Mouse (Mus musculus) C2C12 (cell line): ENCODE data around the gene Usp7. TPM values are rescaled to one million over a fixed set of nuclear protein-coding genes. Genes with fewer than 3 reads are reported as not detected.
"Not testable (repeated sequence)": the region's sequence is repeated elsewhere in the genome, so short reads cannot be mapped to it uniquely, and the experiment has no call there.

Source experiments
- H3K27me3 ChIP-seq: one replicate; pipeline ENCODE4 v1.6.1; 2011; ENCODE audit not compliant: control insufficient read depth, insufficient read depth, insufficient read length
- H3K36me3 ChIP-seq: one replicate; pipeline ENCODE4 v1.6.1; 2011; ENCODE audit not compliant: control insufficient read depth, insufficient read depth
- H3K4me3 ChIP-seq: one replicate; pipeline ENCODE4 v1.5.1; 2011; ENCODE audit warnings: mild to moderate bottlenecking, control low read depth; ENCODE audit not compliant: poor library complexity, insufficient read depth, severe bottlenecking
- H3K79me2 ChIP-seq: one replicate; pipeline ENCODE4 v1.6.1; 2011; ENCODE audit not compliant: control insufficient read depth, insufficient read depth
- H3K79me3 ChIP-seq: one replicate; pipeline ENCODE4 v1.6.1; 2011; ENCODE audit warnings: low read depth, control low read depth
- H3ac ChIP-seq: one replicate; pipeline ENCODE3; 2011; ENCODE audit warnings: low read depth; ENCODE audit not compliant: control insufficient read depth, insufficient read length
- CEBPB ChIP-seq: IDR thresholded peaks from one replicate; pipeline ENCODE4 v1.6.1; 2011; ENCODE audit warnings: low read depth, mild to moderate bottlenecking, control low read depth, moderate library complexity
- CTCF ChIP-seq: IDR thresholded peaks from one replicate; pipeline ENCODE4 v1.5.1; 2011; ENCODE audit not compliant: control insufficient read depth, insufficient read depth, insufficient read length
- FOSL1 ChIP-seq: IDR thresholded peaks from one replicate; pipeline ENCODE4 v1.8.0; 2011; ENCODE audit warnings: mild to moderate bottlenecking, low read length; ENCODE audit not compliant: poor library complexity, insufficient read depth, severe bottlenecking
- MAX ChIP-seq: IDR thresholded peaks from one replicate; pipeline ENCODE4 v1.6.1; 2011; ENCODE audit warnings: mild to moderate bottlenecking, control low read depth
- MYOD1 ChIP-seq: IDR thresholded peaks from one replicate; pipeline ENCODE4 v1.6.1; 2011; ENCODE audit warnings: low read depth; ENCODE audit not compliant: control insufficient read depth, insufficient read length
- MYOG ChIP-seq: IDR thresholded peaks from one replicate; pipeline ENCODE4 v1.6.1; 2011; ENCODE audit not compliant: control insufficient read depth, insufficient read length; ENCODE audit errors: extremely low read depth
- USF1 ChIP-seq: IDR thresholded peaks from one replicate; pipeline ENCODE4 v1.6.1; 2011; ENCODE audit warnings: low read depth, mild to moderate bottlenecking, control low read depth, moderate library complexity
- polyA plus RNA-seq: library from polyadenylated mRNA; unstranded; fragments of >200 nt; fragmentation: generic; extraction: Trizol; gene quantifications from one replicate; pipeline ENCODE4 v1.2.1, GENCODE M21; 2012; ENCODE audit warnings: missing spikeins

The Usp7 gene
- polyA plus RNA-seq, 1 experiment, result 28.2 TPM

GRCm38 (mm10) chr16:8737666-8738541 is 54.2 kb downstream of the Usp7 start:
- peak overlapping the region; percentile 100 for H3ac ChIP-seq
- peaks cover 20% of the 10 kb centered on the region for H3K36me3 ChIP-seq
- no peak for TF ChIP-seq MYOG
- no peak for TF ChIP-seq USF1
- no peak for TF ChIP-seq MYOD1
- no peak for TF ChIP-seq FOSL1
- TF ChIP-seq MAX, result no peak
- TF ChIP-seq CEBPB, result no peak
- no peak for TF ChIP-seq CTCF
- peak overlapping the region; percentile 89 for H3K4me3 ChIP-seq
- peaks cover 52% of the 10 kb centered on the region for H3K79me3 ChIP-seq
- H3K79me2 ChIP-seq, result peaks cover 54% of the 10 kb centered on the region
- no peaks in the 10 kb centered on the region for H3K27me3 ChIP-seq

- Histone ChIP-seq H3ac (peak overlapping the region; percentile 100), H3K36me3 (peaks cover 20% of the 10 kb centered on the region), H3K4me3 (peak overlapping the region; percentile 89), H3K27me3 (no peaks in the 10 kb centered on the region), H3K79me2 (peaks cover 60% of the 10 kb centered on the region), H3K79me3 (peaks cover 57% of the 10 kb centered on the region)
- TF ChIP-seq CEBPB, result no peak
- TF ChIP-seq USF1, result no peak
- TF ChIP-seq FOSL1, result no peak
- TF ChIP-seq MYOD1, result no peak
- no peak for TF ChIP-seq MAX
- TF ChIP-seq MYOG, result no peak
- no peak for TF ChIP-seq CTCF
Measured at GRCm38 (mm10) chr16:8737341-8737665, 54.8 kb downstream of the Usp7 start.

GRCm38 (mm10) chr16:8736757-8737156 is 55.4 kb downstream of the Usp7 start:
- Histone ChIP-seq H3K79me2 (peaks cover 65% of the 10 kb centered on the region), H3ac (peak overlapping the region; percentile 0), H3K36me3 (peaks cover 20% of the 10 kb centered on the region), H3K27me3 (no peaks in the 10 kb centered on the region), H3K79me3 (peaks cover 62% of the 10 kb centered on the region), H3K4me3 (peak overlapping the region; percentile 89)
- TF ChIP-seq CEBPB, result no peak
- TF ChIP-seq USF1, result no peak
- no peak for TF ChIP-seq MYOG
- TF ChIP-seq FOSL1, result no peak
- no peak for TF ChIP-seq CTCF
- no peak for TF ChIP-seq MAX
- no peak for TF ChIP-seq MYOD1

- Histone ChIP-seq H3K36me3 (peaks cover 20% of the 10 kb centered on the region), H3K79me3 (peaks cover 69% of the 10 kb centered on the region), H3ac (peak overlapping the region; percentile 30), H3K4me3 (peak overlapping the region; percentile 89), H3K79me2 (peaks cover 72% of the 10 kb centered on the region), H3K27me3 (no peaks in the 10 kb centered on the region)
- TF ChIP-seq MAX (no peak), FOSL1 (no peak), MYOG (no peak), CTCF (no peak), MYOD1 (no peak), USF1 (no peak), CEBPB (no peak)
Measured at GRCm38 (mm10) chr16:8736032-8736431, 56.1 kb downstream of the Usp7 start.

GRCm38 (mm10) chr16:8734693-8735092 is 57.4 kb downstream of the Usp7 start:
- no peak overlapping the region for H3K4me3 ChIP-seq
- H3K27me3 ChIP-seq, result no peaks in the 10 kb centered on the region
- H3K36me3 ChIP-seq, result peaks cover 27% of the 10 kb centered on the region
- H3ac ChIP-seq, result no peak overlapping the region
- TF ChIP-seq CTCF, result no peak
- TF ChIP-seq CEBPB, result no peak
- peaks cover 86% of the 10 kb centered on the region for H3K79me2 ChIP-seq
- H3K79me3 ChIP-seq, result peaks cover 83% of the 10 kb centered on the region

- H3ac ChIP-seq, result no peak overlapping the region
- TF ChIP-seq MAX, result no peak
- TF ChIP-seq CTCF, result no peak
- TF ChIP-seq CEBPB, result no peak
- TF ChIP-seq FOSL1, result no peak
- TF ChIP-seq MYOG, result no peak
- TF ChIP-seq MYOD1, result no peak
- TF ChIP-seq USF1, result no peak
- H3K36me3 ChIP-seq, result peaks cover 27% of the 10 kb centered on the region
- no peak overlapping the region for H3K4me3 ChIP-seq
- peaks cover 93% of the 10 kb centered on the region for H3K79me3 ChIP-seq
- H3K27me3 ChIP-seq, result no peaks in the 10 kb centered on the region
- peaks cover 96% of the 10 kb centered on the region for H3K79me2 ChIP-seq
Measured at GRCm38 (mm10) chr16:8733624-8734023, 58.5 kb downstream of the Usp7 start.

GRCm38 (mm10) chr16:8732450-8732849 is 59.7 kb downstream of the Usp7 start:
- not testable (repeated sequence) for H3K4me3 ChIP-seq, H3K27me3 ChIP-seq, H3ac ChIP-seq
- peaks cover 100% of the 10 kb centered on the region for H3K79me2 ChIP-seq
- H3K36me3 ChIP-seq, result peaks cover 27% of the 10 kb centered on the region
- H3K79me3 ChIP-seq, result peaks cover 98% of the 10 kb centered on the region
